Mouse (Mus musculus) right cerebral cortex, postnatal 4 days (tissue): ENCODE results near the gene Olfr339.
"Not testable (repeated sequence)": the region's sequence is repeated elsewhere in the genome, so short reads cannot be mapped to it uniquely, and the experiment has no call there.

Experiments
- DNase-seq: peaks from one replicate; pipeline ENCODE4 v3.0.0-alpha.2; 2022

Gene Olfr339

GRCm38 (mm10) chr2:36418647-36419046 is at the start of gene Olfr339:
TSS of gene Olfr339 (plus strand) at chr2:36418947.
- DNase-seq, result no peak

GRCm38 (mm10) chr2:36373219-36373618 is 45.5 kb upstream of the Olfr339 start, which contains the start of gene Olfr338:
TSS of gene Olfr338 (plus strand) at chr2:36373519.
- DNase-seq, result no peak

- not testable (repeated sequence) for DNase-seq
Observed at GRCm38 (mm10) chr2:36415174-36415573, 3.6 kb upstream of the Olfr339 start.

- DNase-seq, result not testable (repeated sequence)
Observed at GRCm38 (mm10) chr2:36415591-36415990, 3.2 kb upstream of the Olfr339 start.

GRCm38 (mm10) chr2:36452287-36452686 is 33.5 kb downstream of the Olfr339 start, which contains the start of gene Olfr340:
TSS of gene Olfr340 (plus strand) at chr2:36452587.
- no peak for DNase-seq

- DNase-seq, result no peak
Observed at GRCm38 (mm10) chr2:36473634-36474033, 54.9 kb downstream of the Olfr339 start.
